Mouse (Mus musculus) stomach, embryonic 15.5 days (tissue): ENCODE results near the gene Kcnma1. TPM values are rescaled to one million over a fixed set of nuclear protein-coding genes. Genes with fewer than 3 reads are reported as not detected.

Experiments
- ATAC-seq: fragments of 200-750 bp; cut with Nextera tagmentation; 2 replicates; pipeline ENCODE4 v1.8.0; 2017; ENCODE audit warnings: low read depth, moderate number of reproducible peaks, moderate TSS enrichment; ENCODE audit not compliant: insufficient read depth, low FRiP score
- H3K27ac ChIP-seq: fragments of 300-500 bp; sonication (generic); 2 replicates; pipeline ENCODE4 v1.5.1; 2015; ENCODE audit warnings: mild to moderate bottlenecking, inconsistent platforms
- H3K27me3 ChIP-seq: fragments of 300-500 bp; sonication (generic); replicated peaks from 2 replicates; pipeline ENCODE4 v1.6.1; 2015; ENCODE audit warnings: inconsistent platforms
- H3K36me3 ChIP-seq: fragments of 300-500 bp; sonication (generic); 2 replicates; pipeline ENCODE4 v1.6.1; 2015; ENCODE audit warnings: inconsistent platforms
- H3K4me1 ChIP-seq: fragments of 300-500 bp; sonication (generic); 2 replicates; pipeline ENCODE4 v1.6.1; 2015; ENCODE audit warnings: inconsistent platforms
- H3K4me2 ChIP-seq: fragments of 300-500 bp; sonication (generic); 2 replicates; pipeline ENCODE4 v1.6.1; 2015; ENCODE audit warnings: mild to moderate bottlenecking, inconsistent platforms
- H3K4me3 ChIP-seq: fragments of 300-500 bp; sonication (generic); replicated peaks from 2 replicates; pipeline ENCODE4 v1.5.1; 2015; ENCODE audit warnings: inconsistent platforms
- H3K9ac ChIP-seq: fragments of 300-500 bp; sonication (generic); 2 replicates; pipeline ENCODE4 v1.6.1; 2015; ENCODE audit warnings: inconsistent platforms
- H3K9me3 ChIP-seq: fragments of 300-500 bp; sonication (generic); 2 replicates; pipeline ENCODE4 v1.6.1; 2016; ENCODE audit warnings: inconsistent platforms
- WGBS: fragments of 180-500 bp; shearing (Covaris S2); methylation state at CpG from one replicate; pipeline ENCODE4 v1.1.7; 2015; 5-methylcytosine and 5-hydroxymethylcytosine counted together
- polyA plus RNA-seq: library from polyadenylated mRNA; unstranded; fragments of >200 nt; fragmentation: Nextera tagmentation; extraction: Ambion mirVana; gene quantifications from 2 replicates; pipeline ENCODE4 v1.2.1, GENCODE M21; 2015

Kcnma1 gene
- polyA plus RNA-seq = 11.2 and 11.4 TPM in 2 replicates

DNA sequence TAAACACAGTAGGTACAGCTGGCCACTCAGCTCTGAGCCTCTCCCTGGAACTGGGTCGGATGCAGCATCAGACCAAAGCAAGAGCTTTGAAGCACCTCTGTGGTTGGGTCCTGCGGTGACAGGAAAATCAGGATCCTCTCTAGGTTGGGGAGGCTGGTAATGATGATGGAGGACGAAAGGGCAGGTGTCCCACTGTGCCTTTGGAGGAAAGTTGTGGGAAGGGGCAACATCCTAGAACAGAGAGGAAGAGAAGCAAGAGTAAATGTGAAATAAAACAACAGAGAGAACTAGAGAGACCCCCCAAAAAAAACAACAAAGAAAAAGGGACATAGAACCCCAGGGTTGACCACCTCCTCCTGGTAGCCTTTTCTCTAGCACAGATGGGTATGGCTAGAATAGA, at the start of gene Kcnma1:
TSS of gene Kcnma1 (minus strand) at position 101 of the 400 bp plus-strand sequence.
- ATAC-seq = no peak
- Histone ChIP-seq H3K4me1 (no peaks in the 10 kb centered on the region), H3K36me3 (no peaks in the 10 kb centered on the region), H3K9ac (no peak within 1 kb of the TSS), H3K9me3 (no peaks in the 10 kb centered on the region), H3K27me3 (no peaks in the 10 kb centered on the region), H3K4me3 (no peak within 1 kb of the TSS), H3K27ac (no peak within 1 kb of the TSS), H3K4me2 (no peak within 1 kb of the TSS)
- 47% methylated on average over 3 of the region's 3 CpGs for WGBS

DNA sequence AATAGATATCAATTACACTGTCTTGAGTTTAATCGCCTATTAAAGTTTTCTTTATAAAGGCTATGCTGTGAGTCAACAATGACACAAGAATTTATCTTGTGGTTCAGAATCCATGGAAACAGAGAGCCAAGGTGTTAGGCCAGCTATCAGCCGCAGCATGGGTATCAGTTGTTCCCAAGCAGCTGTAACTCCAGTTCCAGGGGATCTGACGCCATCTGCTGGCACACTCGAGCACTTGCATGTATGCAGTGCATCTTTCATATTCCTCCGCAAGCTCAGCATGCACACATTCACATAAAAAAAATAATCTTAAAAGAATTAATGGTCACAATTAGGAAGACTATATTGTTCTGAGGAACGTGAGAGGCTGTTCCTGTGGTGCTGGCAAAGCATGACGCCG, 45.5 kb upstream of the Kcnma1 start:
- no peaks in the 10 kb centered on the region for H3K9me3 ChIP-seq
- no peak overlapping the region for H3K9ac ChIP-seq
- H3K4me3 ChIP-seq = no peak overlapping the region
- no peak overlapping the region for H3K4me2 ChIP-seq
- no peak overlapping the region for H3K27ac ChIP-seq
- WGBS = 38% methylated on average over 8 of the region's 8 CpGs
- ATAC-seq = no peak
- no peaks in the 10 kb centered on the region for H3K4me1 ChIP-seq
- H3K27me3 ChIP-seq = no peaks in the 10 kb centered on the region
- H3K36me3 ChIP-seq = no peaks in the 10 kb centered on the region

DNA sequence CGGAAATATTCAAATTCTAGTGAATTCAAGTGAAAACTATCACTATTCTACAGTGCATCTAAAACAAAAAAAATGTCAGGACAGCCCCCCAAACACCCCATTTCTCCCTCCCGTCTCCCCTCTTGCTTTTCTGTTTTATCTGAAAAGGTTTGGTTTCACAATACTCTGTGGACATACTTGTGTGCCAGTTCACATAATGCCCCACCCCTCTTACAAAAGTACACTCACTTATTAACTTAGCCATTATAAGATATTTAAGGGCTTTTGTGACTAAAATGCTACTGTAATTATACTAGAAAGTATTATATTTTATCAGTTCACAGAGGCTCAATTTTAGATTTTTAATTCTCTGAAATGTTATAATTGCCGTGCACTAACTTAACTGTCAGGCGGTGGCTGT, 45.0 kb upstream of the Kcnma1 start:
- H3K9me3 ChIP-seq = no peaks in the 10 kb centered on the region
- H3K4me1 ChIP-seq = no peaks in the 10 kb centered on the region
- H3K4me3 ChIP-seq = no peak overlapping the region
- H3K9ac ChIP-seq = no peak overlapping the region
- H3K36me3 ChIP-seq = no peaks in the 10 kb centered on the region
- H3K27me3 ChIP-seq = no peaks in the 10 kb centered on the region
- 78% methylated on average over 4 of the region's 4 CpGs for WGBS
- no peak for ATAC-seq
- H3K27ac ChIP-seq = no peak overlapping the region
- no peak overlapping the region for H3K4me2 ChIP-seq

DNA sequence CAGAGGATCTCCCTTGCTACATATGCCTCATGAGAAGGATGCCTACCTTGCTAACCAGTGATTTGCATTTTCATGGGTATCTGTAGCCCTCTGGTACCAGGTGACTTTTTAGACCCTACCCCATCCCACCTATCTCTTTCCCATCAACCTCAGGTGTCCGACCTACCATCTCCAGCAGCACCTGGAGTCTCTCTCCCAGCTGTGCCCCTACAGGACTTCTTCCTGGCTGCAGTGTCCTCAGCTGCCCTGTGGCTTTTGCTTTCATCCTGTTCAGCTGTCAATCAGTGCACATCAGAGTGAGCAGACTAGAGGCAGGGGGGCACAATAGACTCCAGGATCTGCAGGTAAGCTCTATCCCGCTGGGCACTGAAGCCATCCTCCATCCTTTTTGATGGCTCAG, 37.5 kb upstream of the Kcnma1 start:
- Histone ChIP-seq H3K27me3 (no peaks in the 10 kb centered on the region), H3K4me2 (no peak overlapping the region), H3K27ac (no peak overlapping the region), H3K36me3 (no peaks in the 10 kb centered on the region), H3K9me3 (no peaks in the 10 kb centered on the region), H3K4me3 (no peak overlapping the region), H3K4me1 (no peaks in the 10 kb centered on the region), H3K9ac (no peak overlapping the region)
- WGBS = 81% methylated on average over 2 of the region's 2 CpGs
- no peak for ATAC-seq

DNA sequence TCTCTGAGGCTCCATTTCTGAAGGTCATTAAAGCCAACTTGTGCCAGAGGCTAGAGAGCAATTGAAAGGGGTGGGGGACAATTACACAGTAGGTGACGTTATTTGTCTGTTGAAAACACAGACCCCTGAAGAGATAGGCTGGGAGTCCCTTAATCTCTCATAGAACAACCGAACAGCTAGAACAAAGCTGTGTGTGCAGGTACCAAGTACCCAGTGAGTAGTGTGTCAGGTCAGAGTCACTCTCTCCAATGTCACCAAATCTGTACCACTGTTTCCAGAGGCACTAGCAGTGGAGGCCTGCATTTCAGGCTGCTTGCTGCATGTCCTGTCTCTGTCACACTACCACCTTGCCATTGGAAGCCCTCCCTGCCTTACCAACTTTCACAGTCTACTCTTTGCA, 22.3 kb upstream of the Kcnma1 start:
- H3K9ac ChIP-seq = no peak overlapping the region
- no peak overlapping the region for H3K4me3 ChIP-seq
- ATAC-seq = no peak
- H3K27me3 ChIP-seq = no peaks in the 10 kb centered on the region
- H3K36me3 ChIP-seq = no peaks in the 10 kb centered on the region
- no peak overlapping the region for H3K4me2 ChIP-seq
- no peaks in the 10 kb centered on the region for H3K9me3 ChIP-seq
- no peaks in the 10 kb centered on the region for H3K4me1 ChIP-seq
- 68% methylated on average over 2 of the region's 2 CpGs for WGBS
- H3K27ac ChIP-seq = no peak overlapping the region

DNA sequence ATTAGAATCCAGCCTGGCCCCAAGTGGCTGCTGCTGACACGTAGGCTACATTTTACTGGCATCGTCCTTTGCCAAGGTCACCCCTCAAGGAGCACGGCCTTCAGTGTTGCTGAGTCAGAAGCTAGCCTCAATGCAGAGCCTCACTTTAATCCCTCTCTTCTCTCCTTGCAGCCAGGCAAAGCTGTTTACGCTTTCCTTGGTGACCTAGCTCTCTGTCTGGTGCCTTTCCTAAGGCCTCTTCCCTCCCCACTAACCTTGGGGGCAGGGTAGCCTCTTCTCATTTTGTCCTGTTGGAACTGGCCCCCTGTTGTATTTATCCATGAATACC, 21.9 kb upstream of the Kcnma1 start:
- Histone ChIP-seq H3K4me2 (no peak overlapping the region), H3K4me1 (no peaks in the 10 kb centered on the region), H3K36me3 (no peaks in the 10 kb centered on the region), H3K9ac (no peak overlapping the region), H3K27me3 (no peaks in the 10 kb centered on the region), H3K9me3 (no peaks in the 10 kb centered on the region), H3K4me3 (no peak overlapping the region), H3K27ac (no peak overlapping the region)
- WGBS = 23% methylated on average over 4 of the region's 4 CpGs
- no peak for ATAC-seq

DNA sequence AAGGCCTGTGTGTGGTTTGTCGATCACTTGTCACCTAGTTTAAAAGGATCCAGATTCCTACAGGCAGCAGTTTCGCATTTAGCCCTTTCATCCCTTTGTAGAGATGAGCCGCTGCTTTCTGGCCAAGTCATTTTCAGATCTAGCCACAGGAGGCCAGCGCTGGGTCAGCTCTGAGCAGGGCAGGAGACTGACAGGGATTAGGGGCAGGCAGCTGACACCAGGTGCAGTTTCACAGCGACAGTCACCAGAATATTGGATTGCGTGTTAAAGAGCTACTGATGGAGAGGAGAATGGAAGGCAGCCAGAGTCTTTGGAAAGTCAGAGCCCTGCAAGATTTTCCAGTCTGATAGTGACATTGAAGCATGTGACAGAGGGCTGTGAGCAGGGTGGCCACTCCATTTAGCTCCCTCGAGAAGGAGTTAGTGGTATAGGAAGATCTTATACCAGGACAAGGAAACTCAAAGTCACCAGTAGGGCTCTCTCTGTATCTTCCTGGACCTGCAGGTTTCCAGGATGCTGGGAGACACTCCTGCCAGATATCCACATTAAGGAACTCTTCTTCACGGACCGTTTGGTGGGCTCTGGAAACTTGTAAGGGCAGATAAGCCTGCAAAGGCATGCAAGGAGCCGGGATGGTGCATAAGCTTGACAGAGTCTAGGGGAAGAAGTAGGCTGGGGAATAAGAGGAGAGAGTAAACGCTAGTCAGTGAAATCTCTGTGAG, 21.4 kb upstream of the Kcnma1 start:
- Histone ChIP-seq H3K4me3 (no peak overlapping the region), H3K9ac (no peak overlapping the region), H3K4me1 (no peaks in the 10 kb centered on the region), H3K27me3 (no peaks in the 10 kb centered on the region), H3K27ac (no peak overlapping the region), H3K36me3 (no peaks in the 10 kb centered on the region), H3K9me3 (no peaks in the 10 kb centered on the region), H3K4me2 (no peak overlapping the region)
- no peak for ATAC-seq
- 26% methylated on average over 11 of the region's 11 CpGs for WGBS

DNA sequence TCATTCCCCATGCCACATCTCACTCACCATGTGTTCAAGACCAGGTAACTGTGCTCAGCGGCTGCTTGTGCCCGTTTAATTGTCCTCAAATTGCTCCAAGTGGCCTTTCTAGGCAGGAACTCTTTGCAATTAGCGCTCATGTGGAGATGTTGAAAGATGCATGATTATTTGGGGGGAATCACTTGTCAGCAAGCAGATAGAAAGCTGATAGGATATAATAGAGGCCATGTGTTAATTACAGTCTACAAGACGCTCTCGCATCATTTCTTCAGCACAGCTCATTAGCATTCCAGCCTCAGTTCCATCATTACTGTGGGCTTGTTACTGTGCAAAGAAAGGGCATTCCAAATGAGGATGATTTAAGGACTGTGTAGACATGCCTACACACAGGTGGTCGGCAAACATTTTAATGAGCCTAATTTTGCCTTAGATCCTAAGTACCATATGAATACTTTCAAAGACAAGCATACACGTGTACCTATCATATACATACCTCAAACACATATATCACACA, 18.6 kb upstream of the Kcnma1 start:
- Histone ChIP-seq H3K4me3 (no peak overlapping the region), H3K27me3 (no peaks in the 10 kb centered on the region), H3K27ac (no peak overlapping the region), H3K9me3 (no peaks in the 10 kb centered on the region), H3K36me3 (no peaks in the 10 kb centered on the region), H3K4me1 (no peaks in the 10 kb centered on the region), H3K9ac (no peak overlapping the region), H3K4me2 (no peak overlapping the region)
- ATAC-seq = no peak
- WGBS = 86% methylated on average over 7 of the region's 7 CpGs

DNA sequence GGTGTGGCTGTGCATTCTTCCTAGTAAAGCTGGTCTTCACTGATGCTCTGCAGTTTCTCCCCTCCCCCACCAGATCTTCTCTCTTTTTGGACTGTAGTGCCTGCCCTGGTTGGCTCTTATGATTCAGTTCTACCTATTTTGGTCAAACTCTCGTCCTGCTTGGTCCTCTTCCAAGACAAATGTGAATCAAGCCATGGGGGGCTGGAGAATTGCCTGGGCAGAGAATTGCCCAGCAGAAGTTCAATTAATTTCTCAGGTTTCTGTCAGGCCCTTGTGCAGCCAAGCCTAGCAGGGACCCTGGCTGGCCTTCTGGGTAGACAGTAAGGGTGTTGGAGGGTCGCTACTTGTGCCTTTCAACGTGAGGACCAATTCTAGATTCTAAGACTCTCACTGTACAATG, 17.9 kb upstream of the Kcnma1 start:
- ATAC-seq = no peak
- Histone ChIP-seq H3K9me3 (no peaks in the 10 kb centered on the region), H3K36me3 (no peaks in the 10 kb centered on the region), H3K27ac (no peak overlapping the region), H3K4me1 (no peaks in the 10 kb centered on the region), H3K27me3 (no peaks in the 10 kb centered on the region), H3K4me2 (no peak overlapping the region), H3K9ac (no peak overlapping the region), H3K4me3 (no peak overlapping the region)
- WGBS = 72% methylated on average over 3 of the region's 3 CpGs

DNA sequence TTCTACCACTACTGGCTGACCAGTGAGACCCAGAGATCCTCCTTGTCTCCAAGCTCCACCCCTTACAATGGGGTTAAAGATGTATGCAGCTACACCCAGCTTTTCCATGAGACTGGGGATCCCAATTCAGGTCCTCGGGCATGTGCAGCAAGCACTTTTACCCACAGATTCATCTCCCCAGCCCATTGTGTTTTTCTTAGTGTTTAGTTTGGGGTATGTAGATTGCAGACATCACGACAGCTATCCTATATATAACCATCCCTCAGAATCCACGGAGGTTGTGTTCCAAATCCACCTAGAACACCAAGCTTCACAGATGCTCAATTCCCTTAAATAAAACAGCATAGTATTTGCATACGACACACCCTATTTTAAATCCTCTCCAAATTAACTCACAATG, 6.4 kb upstream of the Kcnma1 start:
- Histone ChIP-seq H3K27me3 (no peaks in the 10 kb centered on the region), H3K4me1 (no peaks in the 10 kb centered on the region), H3K4me3 (no peak overlapping the region), H3K4me2 (no peak overlapping the region), H3K9me3 (no peaks in the 10 kb centered on the region), H3K9ac (no peak overlapping the region), H3K27ac (no peak overlapping the region), H3K36me3 (no peaks in the 10 kb centered on the region)
- WGBS = 76% methylated on average over 4 of the region's 4 CpGs
- no peak for ATAC-seq

DNA sequence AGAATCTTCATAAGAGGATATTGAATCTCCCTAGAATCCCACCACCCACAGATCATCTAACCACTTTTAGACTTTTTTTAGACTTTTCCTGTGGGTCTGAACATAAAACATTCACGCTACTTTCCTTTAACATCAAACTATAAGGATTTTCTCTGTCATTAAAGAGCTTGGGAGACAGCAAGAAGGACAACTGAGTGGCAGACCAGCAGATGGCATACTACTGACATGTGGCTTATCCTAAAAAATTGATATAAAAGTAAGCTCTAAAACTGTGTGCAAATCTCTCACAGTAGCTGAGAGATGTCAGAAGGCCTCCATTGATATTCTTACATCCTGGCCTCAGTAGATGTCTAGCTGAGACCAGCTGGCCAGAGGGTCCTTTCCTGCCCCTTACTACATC, 4.3 kb downstream of the Kcnma1 start:
- 69% methylated on average over 1 of the region's 1 CpGs for WGBS
- no peak overlapping the region for H3K27ac ChIP-seq
- no peak for ATAC-seq

DNA sequence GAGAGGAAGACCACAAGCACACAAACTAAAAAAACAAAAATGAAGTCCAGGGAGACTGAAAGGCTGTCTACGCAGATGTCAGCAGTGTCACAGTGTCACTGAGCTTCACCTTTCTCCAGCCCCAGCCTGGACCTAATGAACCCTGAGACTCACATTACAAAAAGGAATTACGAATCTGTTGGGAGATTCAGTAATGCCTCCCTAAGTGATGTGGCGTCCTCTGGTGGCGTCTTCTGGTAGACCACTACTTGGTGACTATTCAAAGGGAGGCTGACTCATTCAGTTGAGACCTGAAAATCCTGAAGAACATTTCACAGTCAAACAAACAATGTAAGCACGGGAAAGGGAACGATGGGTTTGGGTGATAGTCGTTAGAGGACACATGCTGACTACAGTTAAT, 6.0 kb downstream of the Kcnma1 start:
- H3K27ac ChIP-seq = no peak overlapping the region
- H3K9ac ChIP-seq = no peak overlapping the region
- H3K4me3 ChIP-seq = no peak overlapping the region
- WGBS = 12% methylated on average over 7 of the region's 7 CpGs
- ATAC-seq = no peak
- H3K27me3 ChIP-seq = peaks cover 43% of the 10 kb centered on the region
- H3K36me3 ChIP-seq = no peaks in the 10 kb centered on the region
- 0 out of 2 replicates have a peak, but pooled peaks cover 4% of the 10 kb centered on the region for H3K4me1 ChIP-seq
- no peak overlapping the region for H3K4me2 ChIP-seq
- H3K9me3 ChIP-seq = no peaks in the 10 kb centered on the region

More for the DNA sequence above, 4.3 kb downstream of the Kcnma1 start:
- no peak overlapping the region for H3K9ac ChIP-seq
- no peaks in the 10 kb centered on the region for H3K4me1 ChIP-seq
- H3K4me2 ChIP-seq = no peak overlapping the region
- H3K4me3 ChIP-seq = no peak overlapping the region
- H3K9me3 ChIP-seq = no peaks in the 10 kb centered on the region
- H3K27me3 ChIP-seq = peaks cover 26% of the 10 kb centered on the region
- H3K36me3 ChIP-seq = no peaks in the 10 kb centered on the region

DNA sequence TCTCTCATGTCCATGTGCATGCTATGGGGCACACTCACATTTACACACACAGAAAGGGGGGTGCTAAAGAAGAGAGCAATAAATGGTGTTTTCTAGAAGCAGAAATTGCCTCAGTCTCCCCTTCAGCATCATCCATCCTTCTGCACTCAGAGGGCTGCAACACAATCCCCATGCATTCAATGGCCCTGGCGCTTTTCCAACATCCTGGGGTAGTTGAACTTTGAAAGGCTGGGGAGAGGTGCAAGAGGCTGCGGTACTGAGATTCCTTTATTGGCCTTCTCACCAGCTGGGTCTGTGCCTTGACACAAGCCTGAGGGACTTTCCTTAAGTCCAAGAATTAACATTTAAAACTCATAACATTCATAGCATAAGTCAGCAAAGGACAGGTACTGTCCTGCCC, 8.0 kb downstream of the Kcnma1 start:
- Histone ChIP-seq H3K4me2 (no peak overlapping the region), H3K4me3 (no peak overlapping the region), H3K36me3 (no peaks in the 10 kb centered on the region), H3K27ac (no peak overlapping the region), H3K9me3 (no peaks in the 10 kb centered on the region), H3K4me1 (0 out of 2 replicates have a peak, but pooled peaks cover 4% of the 10 kb centered on the region), H3K9ac (no peak overlapping the region), H3K27me3 (peaks cover 59% of the 10 kb centered on the region)
- 59% methylated on average over 2 of the region's 2 CpGs for WGBS
- no peak for ATAC-seq
